Mouse (Mus musculus) neural tube, embryonic 11.5 days (tissue): Measurements from ENCODE around the gene Coq5. TPM values are rescaled to one million over a fixed set of nuclear protein-coding genes. Genes with fewer than 3 reads are reported as not detected.

ENCODE experiments used
- ATAC-seq: fragments of 200-750 bp; cut with Nextera tagmentation; 2 replicates; pipeline ENCODE4 v1.8.0; 2017; ENCODE audit warnings: moderate number of reproducible peaks, mild to moderate bottlenecking, moderate TSS enrichment, moderate library complexity; ENCODE audit not compliant: insufficient read depth, low FRiP score, low TSS enrichment
- DNase-seq: peaks from one replicate; pipeline ENCODE4 v3.0.0-alpha.2; 2015; ENCODE audit warnings: low spot score
- H3K27ac ChIP-seq: fragments of 300-500 bp; sonication (generic); 2 replicates; pipeline ENCODE4 v1.5.1; 2014; ENCODE audit warnings: low read depth, mild to moderate bottlenecking, low read length
- H3K27me3 ChIP-seq: fragments of 300-500 bp; sonication (generic); 2 replicates; pipeline ENCODE4 v1.6.1; 2014; ENCODE audit warnings: mild to moderate bottlenecking, low read length, mixed read lengths; ENCODE audit not compliant: control insufficient read depth, insufficient read depth
- H3K36me3 ChIP-seq: fragments of 300-500 bp; sonication (generic); 2 replicates; pipeline ENCODE4 v1.6.1; 2014; ENCODE audit warnings: mild to moderate bottlenecking, low read length, moderate library complexity, mixed read lengths; ENCODE audit not compliant: control insufficient read depth, insufficient read depth
- H3K4me1 ChIP-seq: fragments of 300-500 bp; sonication (generic); 2 replicates; pipeline ENCODE4 v1.6.1; 2014; ENCODE audit warnings: low read length, mixed read lengths; ENCODE audit not compliant: control insufficient read depth, insufficient read depth
- H3K4me2 ChIP-seq: fragments of 300-500 bp; sonication (generic); 2 replicates; pipeline ENCODE4 v1.6.1; 2014; ENCODE audit warnings: low read depth, mild to moderate bottlenecking, moderate library complexity
- H3K4me3 ChIP-seq: fragments of 300-500 bp; sonication (generic); 2 replicates; pipeline ENCODE4 v1.5.1; 2014; ENCODE audit warnings: low read depth, low read length
- H3K9ac ChIP-seq: fragments of 300-500 bp; sonication (generic); 2 replicates; pipeline ENCODE4 v1.6.1; 2014; ENCODE audit warnings: mild to moderate bottlenecking, low read length
- H3K9me3 ChIP-seq: fragments of 300-500 bp; sonication (generic); 2 replicates; pipeline ENCODE4 v1.6.1; 2016; ENCODE audit warnings: low read length; ENCODE audit not compliant: control insufficient read depth
- WGBS: fragments of 180-500 bp; shearing (Covaris S2); extraction: QIAGEN DNeasy Blood & Tissue Kit; methylation state at CpG from one replicate; pipeline ENCODE4 v1.1.7; 2014; 5-methylcytosine and 5-hydroxymethylcytosine counted together
- polyA plus RNA-seq: library from polyadenylated mRNA; unstranded; fragments of >200 nt; fragmentation: Nextera tagmentation; extraction: Ambion mirVana; gene quantifications from 2 replicates; pipeline ENCODE4 v1.2.1, GENCODE M21; 2014

Coq5 gene
- polyA plus RNA-seq, 1 experiment from 2014 or later: 61.0 TPM

- Histone ChIP-seq H3K27me3 (peaks cover 8% of the 10 kb centered on the region), H3K9ac (peak overlapping the region; percentile 74), H3K9me3 (no peaks in the 10 kb centered on the region), H3K4me2 (peak overlapping the region; percentile 85), H3K36me3 (peaks cover 17% of the 10 kb centered on the region), H3K27ac (no peak overlapping the region), H3K4me3 (peak overlapping the region; percentile 83), H3K4me1 (peaks cover 11% of the 10 kb centered on the region)
- WGBS: under 1% methylated on average over 88 of the region's 88 CpGs
- ATAC-seq: peak; percentile 71
- peak; percentile 92 for DNase-seq
These were observed 41.4 kb upstream of the Coq5 start for GRCm38 (mm10) chr5:115237803-115238728.

DNA sequence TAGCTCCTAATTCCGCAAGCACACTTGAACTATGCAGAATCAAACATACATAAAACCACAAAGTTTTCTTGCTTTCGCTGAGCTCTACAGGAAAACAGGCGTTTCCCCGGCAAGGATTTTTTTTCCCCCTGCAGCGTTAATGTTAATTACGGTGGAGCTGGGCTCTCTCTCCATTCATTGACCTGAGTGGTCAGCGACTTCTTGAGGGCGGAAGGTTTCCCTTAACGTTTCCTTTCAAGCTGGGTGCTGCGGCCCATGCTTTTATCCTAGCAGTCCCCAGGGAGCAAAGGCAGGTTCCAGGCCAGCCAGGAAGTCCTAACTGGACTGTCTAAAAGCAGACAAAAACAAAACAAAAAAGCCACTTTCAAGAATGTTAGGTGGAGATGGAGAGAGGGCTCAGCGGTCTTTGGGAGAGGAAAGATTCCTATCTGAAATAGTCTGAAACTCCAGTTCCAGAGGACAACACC, 40.7 kb upstream of the Coq5 start:
- H3K36me3 ChIP-seq: peaks cover 22% of the 10 kb centered on the region
- WGBS: 7% methylated on average over 11 of the region's 11 CpGs
- no peaks in the 10 kb centered on the region for H3K9me3 ChIP-seq
- H3K4me3 ChIP-seq: peak overlapping the region; percentile 83; the same call in 1 of the 2 replicates
- peaks cover 11% of the 10 kb centered on the region for H3K4me1 ChIP-seq
- H3K4me2 ChIP-seq: peak overlapping the region; percentile 85
- no peak overlapping the region for H3K27ac ChIP-seq
- DNase-seq (no peak), ATAC-seq (no peak)
- peaks cover 8% of the 10 kb centered on the region for H3K27me3 ChIP-seq
- H3K9ac ChIP-seq: no peak overlapping the region

GRCm38 (mm10) chr5:115240191-115240590, 39.3 kb upstream of the Coq5 start:
- no peak for ATAC-seq
- Histone ChIP-seq H3K9me3 (no peaks in the 10 kb centered on the region), H3K9ac (no peak overlapping the region), H3K4me1 (peaks cover 9% of the 10 kb centered on the region), H3K36me3 (peaks cover 36% of the 10 kb centered on the region), H3K4me2 (no peak overlapping the region), H3K27ac (no peak overlapping the region), H3K4me3 (no peak overlapping the region), H3K27me3 (peaks cover under 1% of the 10 kb centered on the region; the same call in 1 of the 2 replicates)
- DNase-seq: no peak
- 90% methylated on average over 11 of the region's 11 CpGs for WGBS

DNA sequence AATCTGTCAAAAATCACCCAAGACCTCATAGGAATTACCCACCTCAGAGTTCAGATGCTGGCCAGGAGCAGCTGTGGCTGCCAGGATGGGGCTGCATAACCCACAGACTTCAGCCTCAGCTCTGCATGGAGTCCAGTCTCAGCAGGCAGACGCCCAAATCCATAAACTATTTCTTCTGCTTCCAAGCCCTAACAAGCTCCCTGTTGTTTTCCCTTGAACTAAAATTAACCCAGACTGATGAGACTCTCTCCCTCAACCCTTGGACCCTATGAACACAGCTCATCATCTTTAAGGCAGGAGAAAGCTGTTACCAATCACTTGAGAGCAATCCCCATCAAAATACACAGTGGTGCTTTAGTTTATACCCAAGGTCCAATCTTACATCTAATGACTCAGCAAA, 24.0 kb upstream of the Coq5 start:
- 73% methylated on average over 1 of the region's 1 CpGs for WGBS
- no peaks in the 10 kb centered on the region for H3K27me3 ChIP-seq

DNA sequence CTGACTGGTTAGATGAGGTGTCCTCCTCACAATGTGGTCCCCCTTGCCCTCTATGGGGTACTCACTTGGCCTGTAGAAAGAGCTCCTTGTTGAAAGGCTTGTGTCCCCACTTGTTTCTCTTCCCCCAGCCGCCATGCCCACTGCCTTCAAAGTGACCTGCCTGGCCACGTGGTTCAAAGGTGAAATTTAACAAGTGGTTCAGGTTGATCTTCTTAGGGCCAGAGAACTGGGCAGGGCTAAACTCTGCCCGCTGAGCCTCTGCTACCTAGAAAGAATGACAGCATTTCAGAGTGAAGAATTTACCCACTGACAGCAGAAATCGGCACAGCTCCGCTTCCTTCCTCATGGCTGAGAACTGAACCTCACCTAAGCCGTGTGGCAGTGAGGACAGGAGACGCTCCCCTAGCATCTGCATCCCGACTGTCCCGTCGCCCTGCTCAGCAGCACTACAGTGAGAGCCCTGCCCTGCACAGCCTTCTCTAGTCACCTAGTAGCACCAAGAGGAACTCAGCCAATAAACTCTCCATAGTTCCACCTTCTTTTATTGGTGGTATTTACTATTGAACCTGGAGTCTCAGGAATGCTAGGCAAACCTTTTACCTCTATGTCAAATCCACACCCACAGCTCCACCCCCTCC, 22.4 kb upstream of the Coq5 start:
- no peak overlapping the region for H3K4me2 ChIP-seq
- ATAC-seq: no peak
- peaks cover 27% of the 10 kb centered on the region for H3K36me3 ChIP-seq
- H3K27me3 ChIP-seq: no peaks in the 10 kb centered on the region
- no peak overlapping the region for H3K4me3 ChIP-seq
- DNase-seq: no peak
- no peak overlapping the region for H3K27ac ChIP-seq
- no peak overlapping the region for H3K9ac ChIP-seq
- WGBS: 92% methylated on average over 10 of the region's 10 CpGs
- no peaks in the 10 kb centered on the region for H3K9me3 ChIP-seq
- H3K4me1 ChIP-seq: no peaks in the 10 kb centered on the region

More for the DNA sequence above, 24.0 kb upstream of the Coq5 start:
- H3K4me2 ChIP-seq: no peak overlapping the region
- H3K36me3 ChIP-seq: peaks cover 38% of the 10 kb centered on the region
- ATAC-seq (no peak), DNase-seq (no peak)
- no peak overlapping the region for H3K27ac ChIP-seq
- no peak overlapping the region for H3K9ac ChIP-seq
- no peaks in the 10 kb centered on the region for H3K4me1 ChIP-seq
- H3K4me3 ChIP-seq: no peak overlapping the region
- no peaks in the 10 kb centered on the region for H3K9me3 ChIP-seq

DNA sequence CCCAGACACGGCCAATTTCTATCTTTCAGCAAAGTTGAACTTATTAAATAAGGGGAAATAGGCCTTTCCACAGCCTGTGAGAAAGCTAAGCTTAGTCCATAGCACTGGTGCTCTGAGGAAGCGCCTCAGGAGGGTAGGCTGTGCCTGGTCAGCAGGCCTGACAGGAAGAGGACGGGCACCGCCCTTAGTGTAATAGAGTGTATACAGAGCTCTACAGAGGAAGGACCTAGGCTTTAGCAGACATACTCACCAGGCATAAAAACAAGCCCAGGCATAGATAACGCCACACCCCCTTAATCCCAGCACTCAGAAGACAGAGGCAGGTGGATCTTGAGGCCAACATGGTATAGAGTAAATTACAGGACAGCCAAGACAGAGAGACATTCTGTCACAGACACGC, 19.1 kb upstream of the Coq5 start:
- Histone ChIP-seq H3K4me1 (no peaks in the 10 kb centered on the region), H3K4me2 (no peak overlapping the region), H3K9ac (no peak overlapping the region), H3K9me3 (no peaks in the 10 kb centered on the region), H3K27me3 (no peaks in the 10 kb centered on the region), H3K4me3 (no peak overlapping the region), H3K36me3 (peaks cover 25% of the 10 kb centered on the region), H3K27ac (no peak overlapping the region)
- ATAC-seq (no peak), DNase-seq (no peak)
- 90% methylated on average over 6 of the region's 6 CpGs for WGBS

DNA sequence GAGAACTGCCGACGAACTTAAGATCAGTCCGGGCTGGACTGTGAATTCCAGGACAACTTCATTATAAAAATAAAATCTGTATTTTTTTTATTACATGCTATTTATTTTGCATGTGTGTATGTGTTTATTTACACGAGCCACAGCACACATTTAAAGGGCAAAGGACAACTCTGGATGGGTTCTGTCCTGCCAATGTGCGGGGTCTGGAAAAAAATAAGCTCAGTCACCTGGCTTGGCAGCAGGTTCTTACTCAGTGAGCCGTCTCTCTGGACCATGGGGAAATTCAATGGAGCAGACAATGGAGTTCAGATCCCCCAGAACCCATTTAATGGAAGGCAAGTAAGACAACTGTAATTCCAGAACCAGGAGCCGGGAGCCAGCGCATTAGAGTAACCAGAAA, 18.3 kb upstream of the Coq5 start:
- Histone ChIP-seq H3K27ac (no peak overlapping the region), H3K4me2 (no peak overlapping the region), H3K9ac (no peak overlapping the region), H3K36me3 (peaks cover 18% of the 10 kb centered on the region), H3K4me3 (no peak overlapping the region), H3K27me3 (no peaks in the 10 kb centered on the region), H3K4me1 (no peaks in the 10 kb centered on the region), H3K9me3 (no peaks in the 10 kb centered on the region)
- WGBS: 94% methylated on average over 8 of the region's 8 CpGs
- ATAC-seq: no peak
- no peak for DNase-seq

GRCm38 (mm10) chr5:115261880-115262279, 17.6 kb upstream of the Coq5 start:
- WGBS: 87% methylated on average over 1 of the region's 1 CpGs
- no peaks in the 10 kb centered on the region for H3K27me3 ChIP-seq

More at GRCm38 (mm10) chr5:115261880-115262279, 17.6 kb upstream of the Coq5 start:
- DNase-seq (no peak), ATAC-seq (no peak)
- Histone ChIP-seq H3K4me2 (no peak overlapping the region), H3K9me3 (no peaks in the 10 kb centered on the region), H3K36me3 (peaks cover 11% of the 10 kb centered on the region), H3K27ac (no peak overlapping the region), H3K4me3 (no peak overlapping the region), H3K9ac (no peak overlapping the region), H3K4me1 (no peaks in the 10 kb centered on the region)
